24 mouse cellular contexts compared by ENCODE assay signal in the genomic region with DNA sequence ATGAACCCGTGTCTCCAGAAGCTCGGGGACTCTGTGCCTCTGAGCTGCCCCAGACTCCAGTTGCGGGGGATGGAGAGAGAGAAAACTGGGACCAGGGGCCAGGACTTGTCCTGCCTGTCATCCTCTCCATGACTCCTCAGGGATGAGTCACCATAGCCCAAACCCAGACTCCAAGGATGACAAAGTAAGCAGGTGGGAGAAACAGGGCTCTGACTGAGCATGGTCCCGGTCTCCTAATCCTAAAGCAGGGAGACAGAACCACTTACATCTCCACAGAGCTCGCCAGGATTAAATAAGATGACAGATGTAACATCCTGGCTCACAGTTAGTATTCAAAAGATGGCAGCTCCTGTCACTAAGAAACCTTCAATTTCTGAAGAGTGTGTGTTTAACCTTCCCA.
"Had no signal": no experiment of that assay in that cellular context is flagged by ENCODE, and none has a peak within 500 bp of the region (broad histone marks: within the 10 kb centered on the region; RNA-seq: fewer than 3 reads in every experiment).

No protein-coding gene starts in this region.

- H3K27me3 ChIP-seq: hindbrain, embryonic 12.5 days; limb, embryonic 15.5 days had no signal

- H3K9me3 ChIP-seq: heart, embryonic 10.5 days; heart, embryonic 12.5 days; hindbrain, embryonic 12.5 days; hindbrain, embryonic 15.5 days; kidney, embryonic 15.5 days; limb, embryonic 13.5 days; limb, embryonic 15.5 days; liver, embryonic 12.5 days had no signal

- H3K4me2 ChIP-seq: heart, embryonic 12.5 days; hindbrain, embryonic 12.5 days; hindbrain, embryonic 15.5 days; kidney, embryonic 15.5 days; limb, embryonic 13.5 days; limb, embryonic 15.5 days; liver, embryonic 12.5 days had no signal

- H3K9ac ChIP-seq: heart, embryonic 12.5 days; hindbrain, embryonic 12.5 days; hindbrain, embryonic 15.5 days; kidney, embryonic 15.5 days; limb, embryonic 13.5 days; limb, embryonic 15.5 days; liver, embryonic 12.5 days; liver, embryonic 14.5 days had no signal

- ATAC-seq: hindbrain, postnatal 0 days; intestine, embryonic 16.5 days; liver, embryonic 12.5 days had no signal

- H3K36me3 ChIP-seq: heart, embryonic 10.5 days; heart, embryonic 12.5 days; hindbrain, embryonic 12.5 days; hindbrain, embryonic 15.5 days; kidney, embryonic 15.5 days; limb, embryonic 13.5 days; limb, embryonic 15.5 days; liver, embryonic 12.5 days had no signal

- DNase-seq: gastrocnemius, postnatal 10 days; gastrocnemius, postnatal 25 days; heart, adult 18-20 months; heart, postnatal 10 days; kidney, adult 11 months; kidney, adult 2 months; kidney, adult 9 months; kidney, postnatal 14 days; kidney, postnatal 36 days; layer of hippocampus, adult 9-11 months; layer of hippocampus, postnatal 36 days; left cerebral cortex, postnatal 4 days had no signal

- H3K4me3 ChIP-seq: heart, embryonic 10.5 days; heart, embryonic 12.5 days; hindbrain, embryonic 12.5 days; hindbrain, embryonic 15.5 days; kidney, embryonic 15.5 days; limb, embryonic 13.5 days; limb, embryonic 15.5 days; liver, embryonic 12.5 days had no signal

- H3K4me1 ChIP-seq: heart, embryonic 12.5 days; hindbrain, embryonic 15.5 days; limb, embryonic 13.5 days; limb, embryonic 15.5 days; liver, embryonic 12.5 days had no signal

- H3K27ac ChIP-seq: heart, embryonic 10.5 days; hindbrain, embryonic 12.5 days; hindbrain, embryonic 15.5 days; hindbrain, postnatal 0 days; kidney, embryonic 15.5 days; kidney, postnatal 0 days; limb, embryonic 13.5 days; limb, embryonic 15.5 days; liver, embryonic 12.5 days; liver, embryonic 14.5 days had no signal
